Mouse (Mus musculus): ENCODE data around the gene Sprr1b. TPM values are rescaled to one million over a fixed set of nuclear protein-coding genes. Genes with fewer than 3 reads are reported as not detected.
"Not testable (repeated sequence)": the region's sequence is repeated elsewhere in the genome, so short reads cannot be mapped to it uniquely, and the experiment has no call there.

The Sprr1b gene
- 0.79 TPM in 1 of 2 replicates, not detected in the other for polyA plus RNA-seq (2015; fragmentation: Nextera tagmentation; extraction: Ambion mirVana)

DNA sequence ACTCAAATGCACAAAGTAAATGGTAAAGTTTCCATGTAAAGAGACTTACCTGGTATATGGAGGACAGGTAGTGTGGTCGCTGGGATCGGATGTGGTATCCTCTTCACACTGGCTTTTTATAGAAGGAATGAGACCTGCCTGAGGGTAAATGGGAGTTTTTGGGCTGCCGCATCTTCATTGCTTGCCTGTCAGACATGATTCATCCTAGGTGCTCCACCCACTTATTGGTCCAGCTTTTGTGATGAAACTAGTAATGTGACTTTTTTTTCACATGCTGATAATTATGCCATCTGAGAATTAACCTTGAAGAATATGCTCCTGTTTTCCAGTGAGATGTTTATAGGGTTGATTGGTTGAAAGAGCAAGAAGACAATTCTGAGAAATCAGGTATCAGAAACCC lies at the start of gene Sprr1b:
Gene Sprr1b (minus strand): TSS at position 101 of the 400 bp plus-strand sequence.
- no peak within 1 kb of the TSS for H3K9ac ChIP-seq (ENCODE audit: low read length)
- 90% methylated on average over 3 of the region's 3 CpGs for WGBS

DNA sequence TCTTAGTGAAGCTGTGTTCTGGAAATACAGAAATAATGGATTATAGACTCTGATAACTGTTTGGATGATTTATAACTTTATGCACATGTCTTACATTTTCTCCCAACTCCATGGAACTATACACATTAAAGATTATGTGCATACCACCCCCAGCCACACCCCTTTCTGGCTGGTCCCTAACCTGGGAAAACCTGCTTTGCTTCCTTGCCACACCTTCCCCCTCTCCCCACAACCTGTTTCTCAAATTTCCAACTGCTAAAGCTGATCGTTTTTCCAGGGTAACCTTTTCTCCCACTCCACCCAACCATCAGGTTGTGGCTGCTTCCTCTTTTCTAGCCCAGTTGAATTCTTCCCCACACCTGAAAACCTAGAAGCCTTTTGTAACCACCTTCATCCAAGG lies 47.7 kb upstream of the Sprr1b start:
- Histone ChIP-seq H3K9ac (ENCODE audit: low read length) (no peak overlapping the region), H3K9me3 (ENCODE audit: control insufficient read depth, low read length) (no peaks in the 10 kb centered on the region), H3K4me2 (ENCODE audit: low read depth, low read length) (no peak overlapping the region), H3K4me3 (ENCODE audit: low read length) (no peak overlapping the region), H3K4me1 (replicated peaks; ENCODE audit: control insufficient read depth, insufficient read depth, low read length) (no peaks in the 10 kb centered on the region), H3K27ac (ENCODE audit: low read length) (0 out of 2 replicates have a peak overlapping the region, but pooled peaks have one; percentile 10), H3K27me3 (ENCODE audit: control insufficient read depth, insufficient read depth, low read depth, low read length) (no peaks in the 10 kb centered on the region), H3K36me3 (ENCODE audit: control insufficient read depth, insufficient read depth, low read length) (no peaks in the 10 kb centered on the region)
- WGBS, result 27% methylated on average over 1 of the region's 1 CpGs
- ATAC-seq (ENCODE audit: low read depth), result peak; percentile 83

More for the DNA sequence above, at the start of gene Sprr1b:
- no peaks in the 10 kb centered on the region for H3K4me1 ChIP-seq (replicated peaks; ENCODE audit: control insufficient read depth, insufficient read depth, low read length)
- H3K4me3 ChIP-seq (ENCODE audit: low read length), result no peak within 1 kb of the TSS
- H3K36me3 ChIP-seq (ENCODE audit: control insufficient read depth, insufficient read depth, low read length), result no peaks in the 10 kb centered on the region
- H3K9me3 ChIP-seq (ENCODE audit: control insufficient read depth, low read length), result no peaks in the 10 kb centered on the region
- H3K27me3 ChIP-seq (ENCODE audit: control insufficient read depth, insufficient read depth, low read depth, low read length), result no peaks in the 10 kb centered on the region
- no peak within 1 kb of the TSS for H3K27ac ChIP-seq (ENCODE audit: low read length)
- no peak within 1 kb of the TSS for H3K4me2 ChIP-seq (ENCODE audit: low read depth, low read length)
- no peak for ATAC-seq (ENCODE audit: low read depth)

DNA sequence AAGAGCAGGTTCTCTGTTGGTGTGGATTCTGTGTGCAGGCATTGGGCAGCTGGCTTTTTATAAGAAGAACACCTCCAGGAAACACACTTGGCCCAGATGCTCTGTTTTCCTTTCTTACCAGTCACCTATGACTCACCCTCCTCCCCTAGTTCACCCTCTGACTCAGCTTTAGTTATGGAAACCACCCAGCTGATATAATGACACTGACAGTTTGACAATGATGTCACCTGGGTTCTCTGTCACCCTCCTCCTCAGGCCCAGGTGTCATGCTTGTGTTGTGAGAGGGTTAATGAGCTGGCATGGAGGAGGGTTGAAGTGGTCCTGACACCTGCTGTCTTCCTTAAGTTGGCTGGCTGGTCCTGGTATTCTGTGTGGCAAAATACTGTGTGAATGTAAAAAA lies 47.3 kb upstream of the Sprr1b start, which contains the start of gene Sprr1a:
Gene Sprr1a (minus strand): TSS at position 33 of the 400 bp plus-strand sequence.
- no peak within 1 kb of the TSS for H3K9ac ChIP-seq (ENCODE audit: low read length)
- no peak within 1 kb of the TSS for H3K4me3 ChIP-seq (ENCODE audit: low read length)
- no peak within 1 kb of the TSS for H3K4me2 ChIP-seq (ENCODE audit: low read depth, low read length)
- H3K27ac ChIP-seq (ENCODE audit: low read length), result 0 out of 2 replicates have a peak within 1 kb of the TSS, but pooled peaks have one; percentile 10
- ATAC-seq (ENCODE audit: low read depth), result no peak
- no peaks in the 10 kb centered on the region for H3K4me1 ChIP-seq (replicated peaks; ENCODE audit: control insufficient read depth, insufficient read depth, low read length)
- H3K36me3 ChIP-seq (ENCODE audit: control insufficient read depth, insufficient read depth, low read length), result no peaks in the 10 kb centered on the region
- no peaks in the 10 kb centered on the region for H3K27me3 ChIP-seq (ENCODE audit: control insufficient read depth, insufficient read depth, low read depth, low read length)
- no peaks in the 10 kb centered on the region for H3K9me3 ChIP-seq (ENCODE audit: control insufficient read depth, low read length)

DNA sequence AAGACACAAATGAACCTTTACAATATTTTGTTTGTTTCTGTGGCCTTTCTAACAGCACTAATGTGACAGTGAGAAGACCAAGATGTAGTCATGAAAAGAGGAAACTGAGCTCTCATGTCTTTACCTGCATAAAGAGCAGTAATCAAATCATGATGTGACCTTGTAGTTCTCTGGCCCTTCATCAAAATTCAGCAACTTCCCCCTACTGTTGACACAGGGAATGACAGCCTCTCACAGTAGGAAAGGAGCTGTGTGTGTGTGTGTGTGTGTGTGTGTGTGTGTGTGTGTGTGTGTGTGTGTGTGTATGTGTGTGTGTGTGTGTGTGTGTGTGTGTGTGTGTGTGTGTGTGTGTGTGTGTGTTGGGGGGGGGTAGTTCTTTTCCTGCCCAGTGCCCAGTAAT lies 42.7 kb upstream of the Sprr1b start:
- H3K36me3 ChIP-seq (ENCODE audit: control insufficient read depth, insufficient read depth, low read length); H3K27ac ChIP-seq (ENCODE audit: low read length); H3K9me3 ChIP-seq (ENCODE audit: control insufficient read depth, low read length); ATAC-seq (ENCODE audit: low read depth); H3K9ac ChIP-seq (ENCODE audit: low read length); H3K27me3 ChIP-seq (ENCODE audit: control insufficient read depth, insufficient read depth, low read depth, low read length); H3K4me2 ChIP-seq (ENCODE audit: low read depth, low read length); H3K4me3 ChIP-seq (ENCODE audit: low read length); H3K4me1 ChIP-seq (replicated peaks; ENCODE audit: control insufficient read depth, insufficient read depth, low read length): not testable (repeated sequence)

DNA sequence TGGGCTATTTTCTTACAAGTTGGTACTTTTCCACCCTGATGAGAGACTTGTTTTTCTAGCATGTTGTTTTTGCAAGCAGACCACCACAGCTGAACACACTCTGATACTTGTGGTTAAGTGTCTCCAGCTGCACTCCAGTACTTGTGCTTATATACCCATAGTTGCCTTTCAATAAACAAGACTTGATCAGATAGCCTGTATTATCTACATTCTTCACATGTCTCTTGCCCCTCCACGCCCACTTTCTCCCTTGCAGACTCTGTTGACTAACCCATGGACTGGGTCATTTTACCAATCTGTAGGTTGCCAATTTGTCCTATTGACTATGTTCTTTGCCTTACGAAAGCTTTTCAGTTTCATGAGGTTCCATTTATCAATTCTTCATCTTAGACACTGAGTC lies 31.5 kb upstream of the Sprr1b start:
- no peaks in the 10 kb centered on the region for H3K27me3 ChIP-seq (ENCODE audit: control insufficient read depth, insufficient read depth, low read depth, low read length)
- H3K4me1 ChIP-seq (replicated peaks; ENCODE audit: control insufficient read depth, insufficient read depth, low read length), result no peaks in the 10 kb centered on the region
- no peak overlapping the region for H3K4me3 ChIP-seq (ENCODE audit: low read length)
- ATAC-seq (ENCODE audit: low read depth), result no peak
- H3K9ac ChIP-seq (ENCODE audit: low read length), result no peak overlapping the region
- H3K9me3 ChIP-seq (ENCODE audit: control insufficient read depth, low read length), result no peaks in the 10 kb centered on the region
- H3K27ac ChIP-seq (ENCODE audit: low read length), result no peak overlapping the region
- WGBS, result 72% methylated on average over 2 of the region's 2 CpGs
- no peaks in the 10 kb centered on the region for H3K36me3 ChIP-seq (ENCODE audit: control insufficient read depth, insufficient read depth, low read length)
- no peak overlapping the region for H3K4me2 ChIP-seq (ENCODE audit: low read depth, low read length)

DNA sequence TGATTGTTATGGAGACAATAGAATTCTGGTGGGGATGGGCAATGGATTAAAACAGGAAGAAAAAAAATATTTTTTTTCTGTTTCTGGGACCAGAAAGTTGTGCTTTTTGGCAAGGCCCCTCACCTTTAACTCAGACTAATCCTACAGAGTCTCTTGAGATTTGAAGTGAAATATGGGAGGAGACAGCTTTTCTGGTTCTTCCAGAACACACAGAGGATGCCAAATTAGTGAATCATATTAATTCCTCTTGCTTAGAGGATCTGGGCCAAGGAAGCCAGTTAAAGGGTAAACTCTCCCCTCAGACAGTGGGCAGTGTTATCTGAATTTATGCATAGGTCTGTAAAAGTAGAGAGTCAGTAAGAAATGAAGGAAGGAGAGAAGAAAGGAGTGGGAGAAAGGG lies 28.8 kb upstream of the Sprr1b start:
- H3K36me3 ChIP-seq (ENCODE audit: control insufficient read depth, insufficient read depth, low read length), result no peaks in the 10 kb centered on the region
- H3K27ac ChIP-seq (ENCODE audit: low read length), result no peak overlapping the region
- H3K9me3 ChIP-seq (ENCODE audit: control insufficient read depth, low read length), result no peaks in the 10 kb centered on the region
- H3K27me3 ChIP-seq (ENCODE audit: control insufficient read depth, insufficient read depth, low read depth, low read length), result no peaks in the 10 kb centered on the region
- H3K9ac ChIP-seq (ENCODE audit: low read length), result no peak overlapping the region
- no peaks in the 10 kb centered on the region for H3K4me1 ChIP-seq (replicated peaks; ENCODE audit: control insufficient read depth, insufficient read depth, low read length)
- no peak for ATAC-seq (ENCODE audit: low read depth)
- no peak overlapping the region for H3K4me3 ChIP-seq (ENCODE audit: low read length)
- no peak overlapping the region for H3K4me2 ChIP-seq (ENCODE audit: low read depth, low read length)

DNA sequence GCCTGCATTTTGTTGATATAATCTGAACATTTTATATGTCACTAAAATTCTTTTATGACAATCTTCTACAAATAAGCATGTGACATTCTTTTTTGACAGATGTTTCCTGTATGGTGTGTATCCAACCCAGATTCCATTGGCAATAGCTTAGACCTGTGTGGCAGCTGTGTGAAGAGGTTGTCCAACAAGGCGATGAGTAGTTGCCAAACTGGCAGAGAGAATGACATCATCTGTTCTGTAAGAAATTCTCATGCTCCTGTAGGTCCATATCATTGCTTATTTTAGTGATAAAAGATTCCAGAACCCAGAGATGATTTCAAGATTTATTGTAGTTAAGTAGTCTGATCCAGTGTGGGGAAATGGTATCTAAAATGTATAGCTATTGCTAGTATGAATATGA lies 28.0 kb upstream of the Sprr1b start:
- Histone ChIP-seq H3K4me3 (ENCODE audit: low read length) (no peak overlapping the region), H3K9me3 (ENCODE audit: control insufficient read depth, low read length) (no peaks in the 10 kb centered on the region), H3K27ac (ENCODE audit: low read length) (no peak overlapping the region), H3K36me3 (ENCODE audit: control insufficient read depth, insufficient read depth, low read length) (no peaks in the 10 kb centered on the region), H3K9ac (ENCODE audit: low read length) (no peak overlapping the region), H3K4me2 (ENCODE audit: low read depth, low read length) (no peak overlapping the region), H3K4me1 (replicated peaks; ENCODE audit: control insufficient read depth, insufficient read depth, low read length) (no peaks in the 10 kb centered on the region), H3K27me3 (ENCODE audit: control insufficient read depth, insufficient read depth, low read depth, low read length) (no peaks in the 10 kb centered on the region)
- WGBS, result 68% methylated on average over 1 of the region's 1 CpGs
- ATAC-seq (ENCODE audit: low read depth), result no peak

DNA sequence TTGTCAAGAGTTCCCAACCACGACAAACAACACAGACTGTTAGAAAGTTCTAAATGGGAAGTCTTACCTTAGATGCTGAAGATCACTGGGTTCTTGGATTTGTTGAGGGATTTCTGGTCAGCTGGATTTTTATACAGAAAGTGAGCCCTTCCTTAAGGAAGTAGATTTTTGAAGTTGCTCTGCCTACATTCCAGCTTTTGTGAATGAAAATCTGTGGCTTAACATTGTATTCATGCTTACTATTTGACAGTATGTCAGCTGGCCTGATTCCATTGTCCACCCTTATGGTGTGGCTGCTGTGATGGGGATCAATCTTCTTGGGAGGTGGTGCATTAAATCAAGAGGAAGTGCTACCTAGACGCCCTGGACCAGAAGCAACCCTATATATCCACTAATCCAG lies 20.0 kb upstream of the Sprr1b start, which contains the start of gene Sprr3:
Gene Sprr3 (minus strand): TSS at position 101 of the 400 bp plus-strand sequence.
- Histone ChIP-seq H3K27ac (ENCODE audit: low read length) (no peak within 1 kb of the TSS), H3K4me1 (replicated peaks; ENCODE audit: control insufficient read depth, insufficient read depth, low read length) (no peaks in the 10 kb centered on the region), H3K9ac (ENCODE audit: low read length) (no peak within 1 kb of the TSS), H3K9me3 (ENCODE audit: control insufficient read depth, low read length) (no peaks in the 10 kb centered on the region), H3K4me3 (ENCODE audit: low read length) (no peak within 1 kb of the TSS), H3K27me3 (ENCODE audit: control insufficient read depth, insufficient read depth, low read depth, low read length) (no peaks in the 10 kb centered on the region), H3K4me2 (ENCODE audit: low read depth, low read length) (no peak within 1 kb of the TSS), H3K36me3 (ENCODE audit: control insufficient read depth, insufficient read depth, low read length) (no peaks in the 10 kb centered on the region)
- WGBS, result 56% methylated on average over 2 of the region's 2 CpGs
- no peak for ATAC-seq (ENCODE audit: low read depth)

DNA sequence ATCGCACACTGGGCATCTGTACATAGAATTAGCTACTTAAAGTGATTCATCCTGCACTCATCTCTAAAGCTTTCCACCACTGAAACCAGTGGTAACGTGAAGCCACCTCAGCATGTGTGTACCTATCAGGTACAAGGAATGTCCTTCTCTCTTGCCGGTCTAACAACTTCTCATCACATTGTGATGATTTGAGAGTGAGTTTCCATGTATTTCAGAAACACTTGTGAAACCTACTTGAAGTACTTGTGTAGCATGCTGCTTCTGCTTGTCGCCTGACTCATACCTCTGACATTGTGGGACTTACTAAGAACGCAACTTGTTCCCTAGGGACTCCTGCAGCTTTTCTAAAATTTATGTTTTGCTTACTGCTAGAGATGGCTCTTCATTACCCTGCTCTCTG lies 16.6 kb upstream of the Sprr1b start:
- no peaks in the 10 kb centered on the region for H3K4me1 ChIP-seq (replicated peaks; ENCODE audit: control insufficient read depth, insufficient read depth, low read length)
- no peak overlapping the region for H3K4me2 ChIP-seq (ENCODE audit: low read depth, low read length)
- ATAC-seq (ENCODE audit: low read depth), result no peak
- no peak overlapping the region for H3K27ac ChIP-seq (ENCODE audit: low read length)
- H3K36me3 ChIP-seq (ENCODE audit: control insufficient read depth, insufficient read depth, low read length), result no peaks in the 10 kb centered on the region
- H3K9ac ChIP-seq (ENCODE audit: low read length), result no peak overlapping the region
- 62% methylated on average over 5 of the region's 5 CpGs for WGBS
- no peak overlapping the region for H3K4me3 ChIP-seq (ENCODE audit: low read length)
- H3K9me3 ChIP-seq (ENCODE audit: control insufficient read depth, low read length), result no peaks in the 10 kb centered on the region
- no peaks in the 10 kb centered on the region for H3K27me3 ChIP-seq (ENCODE audit: control insufficient read depth, insufficient read depth, low read depth, low read length)

DNA sequence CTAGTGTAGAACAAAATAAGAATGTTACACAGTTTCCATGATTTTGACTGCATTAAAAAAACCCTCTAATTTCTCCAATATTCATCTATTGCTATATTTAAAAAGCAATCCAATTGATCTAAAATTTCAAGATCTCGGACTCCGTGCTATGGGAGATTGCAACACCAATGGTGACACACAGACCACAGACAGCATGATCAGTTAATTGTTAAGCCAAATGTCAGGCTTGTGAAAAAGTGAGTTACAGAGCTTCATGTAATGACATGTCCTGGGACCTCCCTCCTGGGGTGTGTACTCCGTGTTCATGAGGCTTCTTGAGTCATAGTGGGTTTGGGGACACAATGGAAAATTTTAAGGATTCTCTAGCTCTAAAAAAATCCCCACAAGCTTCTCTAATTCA lies 1.6 kb upstream of the Sprr1b start:
- no peaks in the 10 kb centered on the region for H3K36me3 ChIP-seq (ENCODE audit: control insufficient read depth, insufficient read depth, low read length)
- ATAC-seq (ENCODE audit: low read depth), result no peak
- H3K4me1 ChIP-seq (replicated peaks; ENCODE audit: control insufficient read depth, insufficient read depth, low read length), result no peaks in the 10 kb centered on the region
- no peaks in the 10 kb centered on the region for H3K27me3 ChIP-seq (ENCODE audit: control insufficient read depth, insufficient read depth, low read depth, low read length)
- 81% methylated on average over 3 of the region's 3 CpGs for WGBS
- no peaks in the 10 kb centered on the region for H3K9me3 ChIP-seq (ENCODE audit: control insufficient read depth, low read length)
- H3K4me2 ChIP-seq (ENCODE audit: low read depth, low read length), result no peak overlapping the region
- no peak overlapping the region for H3K9ac ChIP-seq (ENCODE audit: low read length)
- H3K4me3 ChIP-seq (ENCODE audit: low read length), result no peak overlapping the region
- no peak overlapping the region for H3K27ac ChIP-seq (ENCODE audit: low read length)

Measured in lung, embryonic 16.5 days (tissue).